Mouse (Mus musculus): ENCODE data around the gene 1190005I06Rik.

GRCm38 (mm10) chr8:120693861-120694493 lies 46.5 kb upstream of the 1190005I06Rik start:
- TF ChIP-seq CTCF (IDR thresholded peaks at IDR 0.05; ENCODE audit: control insufficient read depth, insufficient read depth, insufficient replicate concordance, low read depth, low read length) (no peak), POLR2A (IDR thresholded peaks at IDR 0.05; ENCODE audit: control insufficient read depth, low read depth, low read length) (no peak)
